Mouse (Mus musculus) hindbrain, embryonic 12.5 days (tissue): ENCODE measurements at regions not wholly inside any gene's neighbourhood (a gene's known extent, or its start where the extent isn't known, plus 50 kb on each side); places are given as distances from the start of the nearest gene placed in this dataset.
"Not testable (repeated sequence)": the region's sequence is repeated elsewhere in the genome, so short reads cannot be mapped to it uniquely, and the experiment has no call there.

Experiments
- ATAC-seq: fragments of 200-750 bp; cut with Nextera tagmentation; 2 replicates; pipeline ENCODE4 v1.8.0; 2017; ENCODE audit warnings: moderate TSS enrichment; ENCODE audit not compliant: low FRiP score
- H3K27ac ChIP-seq: fragments of 300-500 bp; sonication (generic); 2 replicates; pipeline ENCODE4 v1.5.1; 2016; ENCODE audit warnings: mild to moderate bottlenecking
- H3K27me3 ChIP-seq: fragments of 300-500 bp; sonication (generic); 2 replicates; pipeline ENCODE4 v1.6.1; 2016; ENCODE audit warnings: mild to moderate bottlenecking
- H3K36me3 ChIP-seq: fragments of 300-500 bp; sonication (generic); 2 replicates; pipeline ENCODE4 v1.6.1; 2016; ENCODE audit warnings: mild to moderate bottlenecking
- H3K4me1 ChIP-seq: fragments of 300-500 bp; sonication (generic); 2 replicates; pipeline ENCODE4 v1.6.1; 2016
- H3K4me2 ChIP-seq: fragments of 300-500 bp; sonication (generic); replicated peaks from 2 replicates; pipeline ENCODE4 v1.6.1; 2016; ENCODE audit warnings: mild to moderate bottlenecking
- H3K4me3 ChIP-seq: fragments of 300-500 bp; sonication (generic); 2 replicates; pipeline ENCODE4 v1.5.1; 2016; ENCODE audit warnings: mild to moderate bottlenecking
- H3K9ac ChIP-seq: fragments of 300-500 bp; sonication (generic); 2 replicates; pipeline ENCODE4 v1.6.1; 2016; ENCODE audit warnings: mild to moderate bottlenecking, moderate library complexity
- H3K9me3 ChIP-seq: fragments of 300-500 bp; sonication (generic); replicated peaks from 2 replicates; pipeline ENCODE4 v1.6.1; 2016; ENCODE audit warnings: mild to moderate bottlenecking
- WGBS: fragments of 180-500 bp; shearing (Covaris S2); methylation state at CpG from one replicate; pipeline ENCODE4 v1.1.7; 2016; 5-methylcytosine and 5-hydroxymethylcytosine counted together

DNA sequence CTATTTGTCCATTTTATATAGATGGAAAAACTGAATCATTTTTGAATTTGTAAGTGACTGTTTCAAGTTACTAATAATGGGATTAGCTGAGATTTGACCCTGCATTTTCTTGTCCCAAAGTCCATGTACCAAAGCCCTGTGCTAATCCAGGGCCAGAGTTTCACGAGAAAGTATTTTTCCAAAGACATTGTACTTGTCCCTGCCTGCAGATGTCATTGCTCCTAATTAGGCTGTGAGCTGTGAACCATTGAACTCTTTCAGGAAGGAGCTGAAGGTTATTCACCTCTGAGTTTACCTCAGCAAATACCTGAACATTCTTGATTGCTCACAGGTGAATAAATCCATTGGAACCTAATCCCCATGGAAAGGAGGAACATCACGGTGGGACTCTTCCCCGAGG, 154.5 kb upstream of the Slc13a1 start:
- H3K4me2 ChIP-seq: no peak overlapping the region
- no peak for ATAC-seq
- 80% methylated on average over 3 of the region's 3 CpGs for WGBS

DNA sequence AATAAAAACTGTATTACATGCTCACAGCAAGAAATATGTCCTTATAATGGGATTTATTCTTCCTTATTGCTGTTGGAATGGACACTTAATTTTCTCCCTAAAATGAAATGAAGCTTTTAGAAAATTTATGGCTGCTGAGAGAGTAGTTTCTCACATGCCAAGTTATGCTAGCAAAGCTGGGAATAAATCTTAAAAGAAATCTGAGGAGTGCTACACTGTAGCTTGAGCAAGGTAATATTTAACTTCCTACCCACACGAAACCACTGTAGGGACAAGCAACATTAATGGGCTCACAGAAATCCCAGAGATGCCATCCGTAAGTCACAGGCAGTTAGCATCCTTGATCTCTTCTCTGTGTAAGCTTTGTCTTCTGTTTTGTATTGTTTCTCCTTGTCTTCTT, 151.0 kb upstream of the Slc13a1 start:
- WGBS: 74% methylated on average over 2 of the region's 2 CpGs
- no peak for ATAC-seq
- Histone ChIP-seq H3K9me3 (no peaks in the 10 kb centered on the region), H3K36me3 (no peaks in the 10 kb centered on the region), H3K27ac (no peak overlapping the region), H3K4me2 (no peak overlapping the region), H3K4me3 (no peak overlapping the region), H3K4me1 (no peaks in the 10 kb centered on the region), H3K27me3 (no peaks in the 10 kb centered on the region), H3K9ac (no peak overlapping the region)

More for the DNA sequence above, 154.5 kb upstream of the Slc13a1 start:
- Histone ChIP-seq H3K9me3 (no peaks in the 10 kb centered on the region), H3K27ac (no peak overlapping the region), H3K4me3 (no peak overlapping the region), H3K9ac (no peak overlapping the region), H3K27me3 (no peaks in the 10 kb centered on the region), H3K4me1 (no peaks in the 10 kb centered on the region), H3K36me3 (no peaks in the 10 kb centered on the region)

DNA sequence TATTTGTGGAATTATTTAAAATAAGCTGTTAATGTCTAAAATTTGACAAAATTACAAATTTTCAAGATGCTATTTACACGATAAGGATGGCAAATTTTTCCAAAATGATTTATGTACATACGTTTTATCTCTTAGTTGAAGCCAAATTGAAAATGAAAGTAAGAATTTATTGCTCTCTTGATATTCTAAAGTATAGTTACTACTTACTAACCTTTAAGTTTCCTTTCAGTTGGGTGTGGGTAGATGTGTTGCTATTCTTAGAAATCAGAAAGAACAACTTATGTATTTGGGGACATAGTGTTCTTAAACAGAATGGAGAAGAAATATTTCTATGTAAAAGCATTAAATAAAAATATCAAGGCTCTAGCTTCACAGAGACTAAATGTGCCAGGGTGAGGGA, 142.8 kb upstream of the Slc13a1 start:
- WGBS: 89% methylated on average over 2 of the region's 2 CpGs
- Histone ChIP-seq H3K36me3 (no peaks in the 10 kb centered on the region), H3K4me3 (no peak overlapping the region), H3K4me1 (no peaks in the 10 kb centered on the region), H3K9ac (no peak overlapping the region), H3K9me3 (no peaks in the 10 kb centered on the region), H3K27ac (no peak overlapping the region), H3K4me2 (no peak overlapping the region), H3K27me3 (no peaks in the 10 kb centered on the region)
- ATAC-seq: no peak

DNA sequence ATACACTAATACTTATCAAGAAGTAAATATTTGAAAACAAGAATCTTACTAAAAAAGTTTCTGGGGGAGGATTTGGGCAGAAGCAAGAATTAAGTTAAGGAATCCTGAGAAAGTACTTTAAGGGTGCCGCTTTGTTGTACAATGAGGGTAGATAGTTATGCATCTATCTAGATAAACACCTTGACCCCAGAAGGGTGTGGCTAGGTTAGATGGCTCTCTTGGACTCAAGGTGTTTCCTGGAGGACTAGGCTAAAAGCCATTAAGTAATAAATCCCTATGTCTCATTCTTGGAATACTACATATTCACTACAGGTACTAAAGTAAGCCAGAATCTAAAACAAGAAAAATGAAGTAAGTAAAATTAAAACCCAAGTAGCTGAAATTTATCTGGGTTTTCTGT, 141.9 kb upstream of the Slc13a1 start:
- H3K4me3 ChIP-seq: no peak overlapping the region
- WGBS: 100% methylated on average over 1 of the region's 1 CpGs
- ATAC-seq: no peak
- no peaks in the 10 kb centered on the region for H3K4me1 ChIP-seq
- no peaks in the 10 kb centered on the region for H3K9me3 ChIP-seq
- H3K9ac ChIP-seq: no peak overlapping the region
- no peaks in the 10 kb centered on the region for H3K27me3 ChIP-seq
- H3K4me2 ChIP-seq: no peak overlapping the region
- no peaks in the 10 kb centered on the region for H3K36me3 ChIP-seq
- H3K27ac ChIP-seq: no peak overlapping the region

DNA sequence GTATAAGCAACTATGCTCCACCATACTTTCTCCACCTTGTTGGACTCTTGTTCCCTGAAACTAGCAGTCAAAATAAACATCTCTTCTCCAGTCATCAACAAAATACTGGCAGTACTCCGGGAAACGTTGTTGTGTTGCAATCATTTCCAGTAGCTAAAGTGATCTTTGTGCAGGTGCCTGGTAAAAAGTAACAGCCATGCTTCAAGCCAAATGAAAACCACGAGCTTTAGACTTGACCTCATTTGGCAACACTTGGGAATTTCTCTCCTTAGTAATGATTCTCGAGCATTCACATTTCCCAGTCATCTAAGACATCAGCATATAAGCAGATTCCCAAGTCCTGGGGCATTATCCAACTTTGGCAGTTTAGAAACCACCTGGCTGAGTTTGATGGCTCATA, 133.8 kb upstream of the Slc13a1 start:
- WGBS: 87% methylated on average over 4 of the region's 4 CpGs
- Histone ChIP-seq H3K9ac (no peak overlapping the region), H3K4me1 (no peaks in the 10 kb centered on the region), H3K36me3 (no peaks in the 10 kb centered on the region), H3K9me3 (no peaks in the 10 kb centered on the region), H3K4me2 (no peak overlapping the region), H3K27ac (no peak overlapping the region), H3K27me3 (no peaks in the 10 kb centered on the region), H3K4me3 (no peak overlapping the region)
- no peak for ATAC-seq

GRCm38 (mm10) chr6:24301146-24301545, 133.3 kb upstream of the Slc13a1 start:
- H3K36me3 ChIP-seq: no peaks in the 10 kb centered on the region
- no peaks in the 10 kb centered on the region for H3K4me1 ChIP-seq
- 67% methylated on average over 2 of the region's 2 CpGs for WGBS
- H3K9me3 ChIP-seq: no peaks in the 10 kb centered on the region
- H3K27me3 ChIP-seq: no peaks in the 10 kb centered on the region
- H3K27ac ChIP-seq: no peak overlapping the region
- no peak overlapping the region for H3K4me3 ChIP-seq
- no peak for ATAC-seq
- H3K4me2 ChIP-seq: no peak overlapping the region
- no peak overlapping the region for H3K9ac ChIP-seq

GRCm38 (mm10) chr6:24298562-24299212, 130.8 kb upstream of the Slc13a1 start:
- no peaks in the 10 kb centered on the region for H3K4me1 ChIP-seq
- H3K27ac ChIP-seq: no peak overlapping the region
- H3K4me2 ChIP-seq: no peak overlapping the region
- no peak overlapping the region for H3K4me3 ChIP-seq
- WGBS: 92% methylated on average over 5 of the region's 5 CpGs
- ATAC-seq: no peak
- H3K9ac ChIP-seq: no peak overlapping the region
- H3K9me3 ChIP-seq: no peaks in the 10 kb centered on the region
- no peaks in the 10 kb centered on the region for H3K27me3 ChIP-seq
- no peaks in the 10 kb centered on the region for H3K36me3 ChIP-seq

DNA sequence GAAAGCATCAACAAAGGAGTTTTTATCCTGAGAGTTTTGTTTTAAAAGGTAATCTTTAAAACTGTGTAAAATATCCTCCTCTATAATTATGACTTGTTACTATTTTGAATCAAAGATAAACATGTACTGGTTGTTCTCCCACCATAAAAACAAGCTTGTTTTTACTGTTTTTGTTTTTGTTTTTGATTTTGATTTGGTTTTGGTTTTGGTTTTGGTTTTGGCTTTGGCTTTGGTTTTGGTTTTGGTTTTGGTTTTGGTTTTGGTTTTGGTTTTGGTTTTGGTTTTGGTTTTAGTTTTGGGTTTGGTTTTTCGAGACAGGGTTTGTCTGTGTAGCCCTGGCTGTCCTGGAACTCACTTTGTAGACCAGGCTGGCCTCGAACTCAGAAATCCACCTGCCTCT, 120.9 kb upstream of the Slc13a1 start:
- not testable (repeated sequence) for H3K36me3 ChIP-seq, ATAC-seq, H3K27me3 ChIP-seq, H3K4me1 ChIP-seq, H3K9ac ChIP-seq, H3K4me2 ChIP-seq, H3K9me3 ChIP-seq, H3K27ac ChIP-seq, H3K4me3 ChIP-seq
- 79% methylated on average over 2 of the region's 2 CpGs for WGBS

- WGBS: 78% methylated on average over 5 of the region's 5 CpGs
- H3K9ac ChIP-seq: no peak overlapping the region
- no peaks in the 10 kb centered on the region for H3K4me1 ChIP-seq
- H3K36me3 ChIP-seq: no peaks in the 10 kb centered on the region
- H3K27me3 ChIP-seq: no peaks in the 10 kb centered on the region
- no peak overlapping the region for H3K4me3 ChIP-seq
- H3K4me2 ChIP-seq: no peak overlapping the region
- H3K9me3 ChIP-seq: no peaks in the 10 kb centered on the region
- no peak for ATAC-seq
- no peak overlapping the region for H3K27ac ChIP-seq
Observed at GRCm38 (mm10) chr6:24272821-24273220, 104.9 kb upstream of the Slc13a1 start.

GRCm38 (mm10) chr6:24269633-24270032, 101.7 kb upstream of the Slc13a1 start:
- H3K9me3 ChIP-seq: no peaks in the 10 kb centered on the region
- no peak overlapping the region for H3K27ac ChIP-seq
- H3K36me3 ChIP-seq: no peaks in the 10 kb centered on the region
- no peak for ATAC-seq
- 94% methylated on average over 3 of the region's 3 CpGs for WGBS
- no peak overlapping the region for H3K9ac ChIP-seq
- H3K4me2 ChIP-seq: no peak overlapping the region
- no peaks in the 10 kb centered on the region for H3K27me3 ChIP-seq
- no peaks in the 10 kb centered on the region for H3K4me1 ChIP-seq
- no peak overlapping the region for H3K4me3 ChIP-seq

- no peaks in the 10 kb centered on the region for H3K9me3 ChIP-seq
- no peak overlapping the region for H3K27ac ChIP-seq
- H3K4me1 ChIP-seq: no peaks in the 10 kb centered on the region
- H3K4me3 ChIP-seq: no peak overlapping the region
- 79% methylated on average over 4 of the region's 4 CpGs for WGBS
- no peak for ATAC-seq
- no peak overlapping the region for H3K4me2 ChIP-seq
- no peaks in the 10 kb centered on the region for H3K36me3 ChIP-seq
- H3K9ac ChIP-seq: no peak overlapping the region
- no peaks in the 10 kb centered on the region for H3K27me3 ChIP-seq
Observed at GRCm38 (mm10) chr6:24263796-24264195, 95.9 kb upstream of the Slc13a1 start.

GRCm38 (mm10) chr6:24262578-24262977, 94.7 kb upstream of the Slc13a1 start:
- Histone ChIP-seq H3K36me3 (no peaks in the 10 kb centered on the region), H3K4me2 (no peak overlapping the region), H3K9ac (no peak overlapping the region), H3K9me3 (no peaks in the 10 kb centered on the region), H3K4me1 (no peaks in the 10 kb centered on the region), H3K4me3 (no peak overlapping the region), H3K27me3 (no peaks in the 10 kb centered on the region), H3K27ac (no peak overlapping the region)
- no peak for ATAC-seq
- 82% methylated on average over 5 of the region's 5 CpGs for WGBS

DNA sequence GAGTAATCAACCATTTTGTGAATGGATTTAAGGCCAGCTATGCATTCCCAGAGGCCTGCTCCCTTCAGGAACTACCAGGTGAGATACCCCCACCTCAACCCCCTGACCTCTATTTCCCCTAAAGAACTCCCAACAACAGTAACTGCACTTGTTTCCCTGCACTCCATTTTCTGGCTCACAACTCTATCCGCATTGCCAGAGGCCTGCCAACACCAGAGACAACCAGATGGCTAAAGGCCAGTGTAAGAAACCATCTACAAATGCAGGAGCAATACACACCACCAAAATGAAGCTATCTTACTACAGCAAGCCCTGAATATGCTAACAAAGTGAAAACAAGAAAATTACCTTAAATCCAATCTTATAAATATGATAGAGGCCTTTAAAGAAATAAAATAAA, 77.7 kb upstream of the Slc13a1 start:
- ATAC-seq: no peak
- Histone ChIP-seq H3K9ac (no peak overlapping the region), H3K4me3 (no peak overlapping the region), H3K4me2 (no peak overlapping the region), H3K4me1 (no peaks in the 10 kb centered on the region), H3K27ac (no peak overlapping the region), H3K36me3 (no peaks in the 10 kb centered on the region), H3K27me3 (no peaks in the 10 kb centered on the region), H3K9me3 (no peaks in the 10 kb centered on the region)
- WGBS: 93% methylated on average over 1 of the region's 1 CpGs
